Mouse (Mus musculus) myocyte (in vitro differentiated cells): ENCODE results near the gene Fbxo4.
A peak's percentile ranks its signal among the peaks of the same experiment; 100 is the strongest.

Source experiments
- CEBPB ChIP-seq: IDR thresholded peaks from 2 replicates; pipeline ENCODE4 v1.6.1; 2011; ENCODE audit warnings: mild to moderate bottlenecking, moderate library complexity; ENCODE audit not compliant: poor library complexity, insufficient read depth, severe bottlenecking
- POLR2AphosphoS2 ChIP-seq: IDR thresholded peaks from one replicate; pipeline ENCODE4 v1.6.1; 2011; ENCODE audit warnings: low read depth, control low read depth; ENCODE audit not compliant: insufficient read length

DNA sequence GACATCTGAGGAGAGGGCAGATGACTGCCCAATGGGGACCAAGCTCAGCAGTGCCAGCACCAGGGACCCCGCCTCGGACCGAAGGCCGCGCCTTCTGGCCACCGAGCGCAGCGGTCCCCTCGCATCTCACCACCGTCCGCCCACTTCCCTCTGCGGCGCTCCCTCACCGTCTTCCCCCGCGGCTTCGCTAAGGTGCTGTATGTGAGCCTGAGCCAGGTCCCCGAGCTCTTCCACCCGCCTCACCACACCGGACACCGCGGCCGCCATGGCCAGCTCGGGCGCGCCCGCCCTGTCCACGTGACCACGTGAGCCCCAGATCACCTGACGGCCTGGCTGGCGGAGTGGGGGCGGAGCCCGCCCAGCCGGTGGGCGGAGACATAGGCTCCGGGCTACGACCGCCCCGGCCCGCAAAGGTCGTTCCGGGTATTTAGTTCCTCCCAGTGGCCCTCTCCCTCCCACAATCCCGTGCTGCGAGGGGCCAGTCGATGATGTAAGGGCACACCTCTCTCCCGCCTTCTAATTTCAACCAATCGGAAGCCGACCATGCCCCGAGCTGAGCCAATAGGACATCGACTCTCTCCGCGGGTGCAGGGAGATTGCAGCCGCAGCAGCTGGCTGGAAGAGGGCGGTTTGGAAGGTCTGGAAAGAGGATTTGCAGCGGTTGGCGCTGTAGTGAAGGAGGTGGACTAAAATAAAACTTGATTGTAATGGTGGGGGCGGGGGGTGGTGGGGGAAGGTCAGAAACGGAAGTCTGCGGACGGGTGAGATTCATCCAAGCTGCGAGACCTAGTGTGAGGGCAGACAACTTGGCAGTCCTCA lies 16.3 kb upstream of the Fbxo4 start, which contains the start of gene AW549877:
- TF ChIP-seq POLR2AphosphoS2 (peak; percentile 98), CEBPB (peak; percentile 75)
